Mouse (Mus musculus): ENCODE data around the gene Emsy. TPM values are rescaled to one million over a fixed set of nuclear protein-coding genes. Genes with fewer than 3 reads are reported as not detected.

Emsy gene
- total RNA-seq, 4 experiments from 2014 or later = 29.7 to 43.5 (median 36.3) TPM

DNA sequence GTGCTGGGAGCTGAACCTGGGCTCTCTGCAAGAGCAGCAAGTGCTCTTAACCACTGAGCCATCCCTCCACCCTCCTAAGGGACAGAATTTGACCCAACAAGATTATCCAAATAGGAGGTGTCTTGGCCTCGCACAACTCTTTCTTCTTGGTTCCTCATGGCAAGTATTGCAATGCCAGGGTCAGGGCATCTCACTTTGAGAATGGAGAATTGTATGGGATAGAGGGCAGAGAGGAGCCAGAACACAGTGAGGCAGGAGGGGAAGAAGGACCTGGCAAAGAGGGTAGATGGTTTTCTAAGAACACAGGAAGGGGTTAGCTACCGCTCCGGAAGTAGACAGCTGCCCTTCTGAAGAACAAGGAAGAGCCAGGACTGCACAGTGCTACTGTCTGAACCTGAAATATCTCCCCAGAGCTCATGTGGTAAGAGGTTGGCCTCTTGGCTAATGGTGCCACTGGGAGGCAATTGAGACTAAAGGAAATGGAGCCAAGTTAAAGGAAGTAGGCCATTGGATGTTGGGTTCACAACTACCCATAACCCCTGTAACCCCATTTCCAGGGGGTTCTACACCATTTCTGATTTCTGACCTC, 80.8 kb downstream of the Emsy start:
- no peak for DNase-seq

- no peak for DNase-seq
These were observed 81.8 kb downstream of the Emsy start for GRCm38 (mm10) chr7:98574771-98575191.

DNA sequence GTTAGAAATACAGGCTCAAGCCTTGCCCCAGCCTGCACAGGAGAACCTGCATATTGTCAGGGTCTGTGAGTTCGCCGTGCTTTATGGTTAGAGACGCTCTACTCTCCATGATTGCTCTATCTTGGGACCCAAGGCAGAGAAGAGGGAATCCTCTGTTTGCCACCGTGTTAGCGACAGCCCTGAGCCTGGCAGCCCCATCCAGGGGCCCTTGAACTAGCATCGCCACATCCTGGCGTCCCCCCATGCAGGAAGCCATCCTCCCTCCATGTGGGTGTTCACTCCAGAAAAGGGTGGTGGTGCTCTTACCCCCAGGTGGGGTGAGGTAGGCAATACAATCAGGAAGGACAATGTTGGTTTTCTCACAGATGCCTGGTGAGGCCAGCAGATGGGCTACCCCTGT, 82.3 kb downstream of the Emsy start:
- DNase-seq = no peak

DNA sequence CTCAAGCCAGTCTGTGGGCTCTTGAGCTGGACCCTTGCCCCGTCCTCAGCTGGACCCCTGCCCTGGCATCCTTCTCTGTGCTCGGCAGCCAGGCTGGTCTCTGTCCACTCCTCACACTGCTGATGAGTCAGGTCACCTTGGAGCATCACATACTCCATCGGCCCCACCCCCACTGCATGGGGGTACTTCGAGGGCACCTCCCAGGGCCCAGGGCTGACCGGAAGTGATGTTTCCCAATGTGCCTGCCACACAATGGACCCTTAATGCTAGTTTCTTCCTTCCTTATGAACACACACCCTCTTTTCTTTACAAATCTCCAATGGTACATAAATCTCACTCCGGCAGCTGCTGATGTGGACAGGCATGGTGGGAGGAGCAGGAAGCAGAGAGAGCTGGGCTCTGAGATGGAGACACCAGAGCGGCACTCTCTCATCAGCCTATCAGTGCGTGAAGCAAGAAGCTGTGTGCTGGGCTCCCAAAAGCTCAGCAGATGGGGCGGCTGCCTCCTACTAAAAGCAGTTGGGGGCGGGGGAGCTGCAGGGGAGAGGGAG, 83.3 kb downstream of the Emsy start:
- peak; percentile 58 for DNase-seq

GRCm38 (mm10) chr7:98572223-98572868, 84.2 kb downstream of the Emsy start:
- DNase-seq = peak; percentile 60

GRCm38 (mm10) chr7:98570824-98571505, 85.6 kb downstream of the Emsy start:
- DNase-seq = no peak

- DNase-seq = no peak
These were observed 89.5 kb downstream of the Emsy start for GRCm38 (mm10) chr7:98567056-98567455.

GRCm38 (mm10) chr7:98564607-98565364, 91.8 kb downstream of the Emsy start:
- DNase-seq = peak; percentile 53

GRCm38 (mm10) chr7:98563991-98564390, 92.6 kb downstream of the Emsy start:
- no peak for DNase-seq

DNA sequence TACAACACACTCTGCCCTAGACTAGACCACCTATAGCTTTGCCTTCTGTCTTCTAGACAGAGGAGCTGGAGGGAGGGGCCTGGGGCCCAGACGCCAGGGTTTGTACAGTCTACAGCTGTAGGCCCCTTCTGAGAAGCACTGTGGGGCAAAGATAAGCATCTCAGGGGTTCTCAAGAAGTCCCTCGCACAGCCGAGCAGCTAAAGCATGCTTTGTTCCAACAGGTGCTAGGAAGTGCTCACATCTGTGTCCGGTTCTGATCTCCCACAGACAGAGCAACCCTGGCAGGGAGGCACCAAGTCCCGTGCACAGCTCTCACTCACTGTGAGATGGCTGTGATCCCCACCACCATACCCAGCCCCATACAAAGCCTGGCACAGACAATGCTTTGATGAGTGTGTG, 93.6 kb downstream of the Emsy start:
- no peak for DNase-seq

- no peak for DNase-seq
These were observed 94.4 kb downstream of the Emsy start for GRCm38 (mm10) chr7:98562186-98562585.

- DNase-seq = no peak
These were observed 94.9 kb downstream of the Emsy start for GRCm38 (mm10) chr7:98561556-98562164.

GRCm38 (mm10) chr7:98558128-98558921, 98.3 kb downstream of the Emsy start:
- no peak for DNase-seq

DNA sequence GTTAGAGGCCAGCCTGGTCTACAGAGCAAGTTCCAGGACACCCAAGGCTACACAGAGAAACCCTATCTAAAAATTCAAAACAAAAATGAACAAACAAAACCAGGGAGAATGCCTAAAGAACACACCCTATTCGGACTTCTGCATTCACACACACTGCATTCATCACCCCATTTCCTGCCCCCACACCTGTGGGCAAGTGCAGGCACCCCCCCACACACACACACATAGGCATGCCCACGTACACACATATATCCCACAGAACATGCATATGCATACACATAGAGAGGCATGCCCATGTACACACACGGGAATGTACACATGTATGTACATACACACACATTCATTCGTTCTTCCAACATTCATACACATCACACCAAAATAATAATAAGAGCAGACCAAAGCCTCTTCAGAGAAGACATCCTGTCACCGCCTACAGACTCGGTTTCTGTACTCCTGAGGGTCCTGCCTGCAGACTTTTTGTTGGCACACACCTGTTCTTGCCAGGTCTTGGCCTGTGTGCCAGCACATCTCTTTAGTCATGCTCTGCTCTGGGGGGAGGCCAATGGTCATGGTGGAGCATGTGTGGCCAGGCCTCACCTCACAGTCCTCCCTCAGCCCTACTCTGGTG, 99.7 kb downstream of the Emsy start:
- no peak for DNase-seq

DNA sequence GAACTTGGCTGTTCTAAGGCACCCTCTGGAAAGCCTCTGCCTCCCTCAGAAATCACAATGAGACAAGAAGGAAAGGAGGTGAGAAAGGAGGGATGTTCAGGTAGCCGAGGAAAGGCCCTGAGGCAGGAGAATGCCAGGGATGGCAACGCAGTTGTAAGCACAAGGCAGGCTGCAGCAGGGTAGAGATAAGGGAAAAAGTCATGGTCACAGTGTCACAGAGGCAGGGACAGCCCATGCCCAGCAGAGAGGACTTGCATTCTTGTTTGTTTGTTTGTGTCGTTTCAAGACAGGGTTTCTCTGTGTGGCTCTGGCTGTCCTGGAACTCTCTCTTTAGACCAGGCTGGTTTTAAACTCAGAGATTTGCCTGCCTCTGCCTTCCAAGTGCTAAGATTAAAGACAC, 105.5 kb downstream of the Emsy start:
- no peak for DNase-seq

GRCm38 (mm10) chr7:98550596-98550995, 106.0 kb downstream of the Emsy start:
- no peak for DNase-seq

- no peak for DNase-seq
These were observed 107.7 kb downstream of the Emsy start for GRCm38 (mm10) chr7:98548839-98549238.

- no peak for DNase-seq
These were observed 112.0 kb downstream of the Emsy start for GRCm38 (mm10) chr7:98544556-98544955.

DNA sequence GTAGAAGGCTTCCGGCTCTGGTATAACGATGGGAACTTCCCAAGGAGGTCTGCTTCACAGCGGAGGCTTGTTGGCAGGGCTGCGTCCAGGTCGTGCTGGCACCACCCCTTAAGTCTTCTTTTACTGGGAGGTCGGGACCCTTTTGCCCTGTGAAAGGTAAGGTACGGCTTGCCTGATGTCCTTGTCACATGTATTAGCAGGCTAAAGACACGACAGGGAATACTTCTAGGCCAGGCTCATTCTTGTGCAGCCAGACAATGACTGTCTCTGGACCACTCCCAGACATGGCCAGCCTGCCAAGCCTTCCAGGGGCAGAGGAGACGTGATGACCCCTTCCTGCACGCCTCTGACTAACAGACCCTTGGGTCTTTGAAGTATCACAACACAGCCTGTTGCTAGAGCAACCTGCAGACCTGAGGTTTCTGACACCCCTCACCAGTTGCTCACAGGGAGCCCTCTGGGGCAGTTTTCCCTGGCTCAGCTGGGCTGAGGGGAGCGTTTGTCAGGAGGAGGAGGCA, 112.7 kb downstream of the Emsy start:
- no peak for DNase-seq

GRCm38 (mm10) chr7:98542731-98543142, 113.8 kb downstream of the Emsy start:
- DNase-seq = no peak

DNA sequence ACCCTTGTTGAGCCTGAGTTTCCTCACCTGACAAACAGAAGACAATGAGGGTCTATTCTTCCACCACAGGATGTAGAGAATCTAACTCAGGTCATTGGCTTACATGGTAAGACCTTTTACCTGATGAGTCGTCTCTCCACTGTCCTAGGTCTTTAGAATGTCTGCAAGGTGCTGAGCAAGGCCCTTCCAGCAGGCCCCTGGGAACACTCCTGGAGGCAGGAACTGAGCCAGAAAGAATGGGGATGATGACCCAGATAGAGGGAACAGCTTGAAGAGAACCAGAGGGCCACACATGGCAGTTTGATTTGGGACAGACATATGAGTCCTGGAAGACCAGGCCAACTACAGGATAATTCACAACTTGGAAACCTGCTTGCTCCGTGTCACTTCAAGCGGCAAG, 114.3 kb downstream of the Emsy start:
- DNase-seq = no peak

Data from adrenal gland, adult 8-10 months (tissue).